Comparison of ENCODE assay signal across 29 mouse cellular contexts in the genomic region with DNA sequence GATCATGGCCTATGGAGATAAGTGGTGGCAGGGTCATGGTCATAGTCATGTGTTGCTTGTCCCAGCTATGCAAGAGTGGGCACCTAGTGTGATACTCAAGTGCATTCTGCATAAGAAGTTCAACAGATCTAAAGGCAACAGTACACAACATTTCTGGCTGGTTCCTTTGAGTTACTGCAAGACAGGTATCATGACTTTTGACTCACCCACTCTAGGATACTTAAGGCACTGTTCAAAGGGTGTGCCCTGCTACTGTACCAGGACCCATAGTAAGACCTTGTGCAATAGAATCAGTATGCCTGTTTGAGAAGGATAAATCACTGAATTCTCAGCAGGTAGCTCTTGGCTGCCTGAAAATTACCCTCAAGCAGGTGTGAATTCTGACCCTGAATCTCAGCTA.
"Had no signal": no experiment of that assay in that cellular context is flagged by ENCODE, and none has a peak within 500 bp of the region (broad histone marks: within the 10 kb centered on the region; RNA-seq: fewer than 3 reads in every experiment).

No protein-coding gene starts in this region.

- H3K4me3 ChIP-seq: left cerebral cortex, adult 2 months; limb, embryonic 10.5 days; limb, embryonic 12.5 days; limb, embryonic 13.5 days; limb, embryonic 15.5 days; liver, embryonic 12.5 days; liver, embryonic 13.5 days; liver, embryonic 15.5 days; lung, embryonic 15.5 days; megakaryocyte, embryonic 14.5 days; midbrain, embryonic 10.5 days; midbrain, embryonic 12.5 days; midbrain, embryonic 13.5 days; midbrain, embryonic 15.5 days; myocyte; neural tube, embryonic 12.5 days had no signal

- H3K36me3 ChIP-seq: limb, embryonic 10.5 days; limb, embryonic 12.5 days; limb, embryonic 13.5 days; limb, embryonic 15.5 days; liver, embryonic 12.5 days; liver, embryonic 13.5 days; liver, embryonic 15.5 days; lung, embryonic 15.5 days; midbrain, embryonic 10.5 days; midbrain, embryonic 12.5 days; midbrain, embryonic 13.5 days; midbrain, embryonic 15.5 days; neural tube, embryonic 12.5 days had no signal

- DNase-seq: left cerebral cortex, postnatal 4 days; liver; liver, embryonic 13.5 days; liver, postnatal 0 days; lung, adult 18-20 months; lung, adult 2 months; lung, embryonic 14.5 days; lung, postnatal 10 days; midbrain, embryonic 14.5 days had no signal

- H3K4me1 ChIP-seq: limb, embryonic 10.5 days; limb, embryonic 12.5 days; limb, embryonic 13.5 days; limb, embryonic 15.5 days; liver, embryonic 12.5 days; liver, embryonic 13.5 days; liver, embryonic 15.5 days; lung, embryonic 15.5 days; midbrain, embryonic 10.5 days; midbrain, embryonic 12.5 days; midbrain, embryonic 13.5 days; midbrain, embryonic 15.5 days; neural tube, embryonic 12.5 days had no signal

- ATAC-seq: liver, embryonic 12.5 days; liver, postnatal 0 days; midbrain, embryonic 13.5 days; midbrain, embryonic 15.5 days; midbrain, embryonic 16.5 days had no signal

- H3K9me3 ChIP-seq: limb, embryonic 10.5 days; limb, embryonic 12.5 days; limb, embryonic 13.5 days; limb, embryonic 15.5 days; liver, embryonic 12.5 days; liver, embryonic 13.5 days; liver, embryonic 15.5 days; lung, embryonic 15.5 days; midbrain, embryonic 10.5 days; midbrain, embryonic 12.5 days; midbrain, embryonic 13.5 days; midbrain, embryonic 15.5 days; neural tube, embryonic 12.5 days had no signal

- H3K27ac ChIP-seq: left cerebral cortex, adult 2 months; limb, embryonic 10.5 days; limb, embryonic 12.5 days; limb, embryonic 13.5 days; limb, embryonic 15.5 days; liver, embryonic 12.5 days; liver, embryonic 13.5 days; liver, embryonic 14.5 days; liver, embryonic 15.5 days; lung, embryonic 15.5 days; macrophage; midbrain, embryonic 10.5 days; midbrain, embryonic 12.5 days; midbrain, embryonic 13.5 days; midbrain, embryonic 15.5 days; neural tube, embryonic 12.5 days had no signal

- H3K27me3 ChIP-seq: limb, embryonic 12.5 days; liver, embryonic 12.5 days; liver, embryonic 13.5 days; liver, embryonic 15.5 days; lung, embryonic 15.5 days; midbrain, embryonic 12.5 days; midbrain, embryonic 13.5 days; midbrain, embryonic 15.5 days; neural tube, embryonic 12.5 days had no signal

- H3K4me2 ChIP-seq: limb, embryonic 12.5 days; limb, embryonic 13.5 days; limb, embryonic 15.5 days; liver, embryonic 11.5 days; liver, embryonic 12.5 days; liver, embryonic 13.5 days; liver, embryonic 15.5 days; lung, embryonic 14.5 days; lung, embryonic 15.5 days; midbrain, embryonic 11.5 days; midbrain, embryonic 12.5 days; midbrain, embryonic 13.5 days; midbrain, embryonic 15.5 days; neural tube, embryonic 12.5 days had no signal

- H3K9ac ChIP-seq: limb, embryonic 12.5 days; limb, embryonic 13.5 days; limb, embryonic 15.5 days; liver, embryonic 12.5 days; liver, embryonic 13.5 days; liver, embryonic 14.5 days; liver, embryonic 15.5 days; liver, postnatal 0 days; lung, embryonic 14.5 days; lung, embryonic 15.5 days; midbrain, embryonic 12.5 days; midbrain, embryonic 13.5 days; midbrain, embryonic 15.5 days; neural tube, embryonic 12.5 days had no signal
